Mouse (Mus musculus) adrenal gland (tissue): ENCODE data around the gene Inha.

Experiments
- intact Hi-C: fragments of 180-260 bp; cut with DNase I; formaldehyde crosslinking; loops from one replicate; pipeline ENCODE4 v1.15.1; 2025

Gene Inha

DNA sequence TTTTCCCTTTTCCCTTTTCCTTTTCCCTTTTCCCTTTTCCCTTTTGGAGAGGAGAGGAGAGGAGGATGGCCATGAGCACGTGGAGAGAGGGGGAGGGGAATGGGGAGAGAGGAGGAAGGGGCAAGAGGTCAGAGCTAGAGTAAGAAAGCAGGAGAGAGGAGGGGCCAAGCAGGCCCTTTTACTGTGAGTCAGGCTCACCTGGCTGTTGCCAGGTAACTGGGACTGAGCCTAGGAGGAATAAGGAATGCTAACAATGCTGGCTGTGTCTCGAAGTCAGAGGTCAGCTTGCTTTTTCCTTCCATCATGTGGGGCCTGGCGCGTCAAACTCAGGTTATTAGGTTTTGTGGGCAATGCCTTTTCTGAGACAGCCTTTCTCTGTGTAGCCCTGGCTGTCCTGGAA, 11.1 kb downstream of the Inha start:
- intact Hi-C loops: no loop called here

DNA sequence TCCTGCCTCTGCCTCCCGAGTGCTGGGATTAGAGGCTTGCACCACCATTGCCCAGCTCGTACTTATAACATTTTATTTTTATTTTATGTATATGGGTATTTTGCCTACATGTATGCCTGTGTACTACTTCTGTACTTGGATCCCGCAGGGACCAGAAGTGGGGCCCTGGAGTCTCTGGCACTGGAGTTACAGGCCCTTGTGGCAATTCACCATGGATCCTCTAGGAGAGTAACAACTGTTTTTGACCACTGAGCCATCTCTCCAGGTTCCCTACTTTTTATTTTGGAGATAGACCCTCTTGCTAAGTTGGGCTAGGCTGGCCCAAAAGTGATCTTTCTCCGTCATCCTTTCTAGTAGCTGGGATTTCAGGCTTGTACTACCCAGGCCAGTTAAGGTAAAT, 11.6 kb downstream of the Inha start:
- intact Hi-C loops: no loop called here

DNA sequence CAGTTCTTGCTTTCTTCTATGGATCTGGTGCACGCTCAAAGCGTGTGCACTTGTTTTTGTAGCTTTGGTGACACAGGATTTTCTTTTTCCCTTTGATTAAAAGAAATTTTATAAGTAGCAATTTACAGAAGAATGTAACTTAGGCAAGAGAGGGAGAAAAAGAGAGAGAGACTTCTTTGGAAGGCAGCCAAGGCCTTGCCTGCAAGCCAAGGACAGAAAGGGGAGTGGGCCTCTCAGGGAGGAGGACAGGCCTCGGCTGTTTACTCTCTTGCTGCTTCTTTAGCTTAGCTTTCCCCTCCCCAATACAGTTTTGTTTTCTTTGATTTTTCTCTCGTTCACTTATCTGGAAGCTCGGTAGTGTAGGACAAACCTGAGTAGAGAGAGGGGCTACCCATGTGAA, 12.7 kb downstream of the Inha start:
- intact Hi-C loops: no loop called here

DNA sequence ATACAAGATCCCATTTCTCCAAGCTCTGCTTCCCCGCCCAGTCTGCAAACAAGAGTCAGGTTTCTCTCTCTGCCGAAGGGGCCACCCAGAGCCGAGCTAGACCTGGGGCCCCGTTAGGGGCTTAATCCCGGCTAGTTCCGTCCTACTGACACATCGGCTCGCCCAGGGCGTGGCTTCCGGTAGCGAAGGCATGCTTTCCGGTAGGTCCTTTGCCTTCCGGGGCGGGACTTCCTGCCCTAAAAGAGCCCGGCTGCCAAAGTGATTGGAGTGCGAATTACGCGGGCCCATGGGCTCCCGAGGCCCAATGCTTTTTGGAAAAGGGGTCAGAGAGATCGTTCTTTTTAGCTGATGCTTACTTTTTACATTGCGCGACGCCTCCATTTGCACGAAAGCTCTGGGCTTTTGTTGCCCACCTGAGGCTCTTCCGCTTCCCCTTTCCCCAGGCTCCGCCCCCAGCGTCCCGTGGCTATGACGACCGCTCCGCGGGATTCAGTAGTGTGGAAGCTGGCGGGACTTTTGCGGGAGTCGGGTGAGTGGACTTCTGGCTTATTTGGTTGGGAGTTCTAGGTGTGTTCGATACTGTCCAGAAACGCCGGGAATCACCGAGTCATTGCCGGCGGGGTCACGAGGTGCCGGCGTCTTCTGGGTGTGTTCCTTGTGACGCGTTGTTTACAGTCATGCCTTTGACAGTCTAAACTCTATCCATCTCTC, 14.6 kb downstream of the Inha start, which contains the start of gene Stk11ip:
Gene Stk11ip (plus strand): TSS at position 209 of the 711 bp plus-strand sequence.
- intact Hi-C loops: loop anchor here (5.0 kb wide), 1 partner anchor 41 kb away; no protein-coding TSS in a partner anchor

DNA sequence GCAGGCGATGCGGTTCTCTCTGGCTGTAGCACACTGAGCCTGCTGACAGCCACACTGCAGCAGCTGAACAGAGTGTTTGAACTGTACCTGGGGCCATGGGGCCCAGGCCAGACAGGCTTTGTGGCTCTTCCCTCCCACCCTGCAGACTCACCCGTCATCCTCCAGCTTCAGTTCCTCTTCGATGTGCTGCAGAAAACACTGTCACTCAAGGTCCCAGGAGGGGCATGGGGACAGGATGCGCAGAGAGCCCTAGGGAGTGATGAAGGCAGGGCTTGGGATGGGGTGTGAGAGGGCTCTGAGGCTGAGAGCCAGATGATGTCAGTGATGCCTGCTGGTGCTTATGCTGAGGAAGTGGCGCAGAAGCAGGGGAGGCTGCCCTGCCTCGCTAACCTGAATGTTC, 17.8 kb downstream of the Inha start:
- intact Hi-C loops: loop anchor here (5.0 kb wide), 1 partner anchor 38 kb away; no protein-coding TSS in a partner anchor

DNA sequence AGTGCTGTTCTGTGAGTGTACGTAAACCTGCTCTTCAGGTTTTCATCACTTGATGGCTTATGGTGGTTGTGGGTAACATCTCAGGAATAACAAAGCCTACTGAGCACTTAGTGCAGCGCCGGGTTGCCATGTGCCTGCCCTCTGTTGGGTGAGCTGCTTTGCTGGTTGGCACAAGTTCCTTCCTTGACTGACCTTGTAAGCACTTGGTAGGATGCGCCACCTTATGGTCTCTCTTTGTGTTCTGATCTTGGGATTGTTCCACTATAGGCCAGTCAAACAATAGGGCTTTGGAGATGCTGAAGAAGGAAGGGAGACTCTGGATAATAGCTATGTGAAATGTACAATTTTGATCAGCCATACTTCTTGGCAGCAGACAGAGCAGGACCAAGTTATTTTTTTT, 23.7 kb downstream of the Inha start:
- intact Hi-C loops: no loop called here

DNA sequence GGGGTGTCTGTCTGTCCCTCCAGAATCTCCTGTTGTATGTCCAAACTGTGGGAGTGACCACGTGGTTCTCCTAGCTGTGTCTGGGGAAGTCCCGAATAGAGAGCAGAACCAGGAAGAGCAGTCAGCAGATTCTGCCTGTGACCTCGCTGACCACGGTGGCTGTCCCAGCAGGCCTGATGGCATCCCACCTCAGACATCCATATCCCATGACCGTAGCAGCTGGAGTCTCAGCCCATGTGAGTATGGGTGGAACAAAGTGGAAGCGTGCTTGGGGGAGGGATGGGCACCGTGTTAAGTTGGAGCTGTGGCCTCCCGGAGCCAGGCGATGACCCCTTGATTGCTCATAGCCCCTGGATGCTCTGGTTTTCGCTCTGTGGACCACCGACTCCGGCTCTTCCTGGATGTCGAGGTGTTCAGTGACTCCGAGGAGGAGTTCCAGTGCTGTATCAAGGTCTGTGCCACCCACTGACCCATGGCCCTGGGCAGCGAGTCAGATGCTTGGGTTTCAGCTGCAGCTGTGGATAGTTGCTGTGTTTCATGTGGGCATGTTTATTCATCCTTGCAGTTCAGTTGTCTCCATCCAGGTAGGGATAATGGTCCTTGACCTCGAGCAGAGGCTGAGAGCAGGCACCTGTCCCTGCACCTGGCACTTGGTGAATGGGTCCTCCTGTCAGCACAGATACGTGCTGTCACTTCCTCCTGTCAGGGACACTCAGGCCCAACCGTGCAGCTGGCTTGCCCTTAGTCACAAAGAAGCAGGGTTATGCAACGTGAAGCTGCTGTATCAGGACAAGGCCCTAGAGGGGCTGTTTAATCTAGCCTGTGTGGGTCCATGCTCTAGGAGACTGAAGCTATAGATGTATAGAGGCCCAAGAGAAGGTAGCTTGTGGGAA, 25.6 kb downstream of the Inha start:
- intact Hi-C loops: no loop called here

DNA sequence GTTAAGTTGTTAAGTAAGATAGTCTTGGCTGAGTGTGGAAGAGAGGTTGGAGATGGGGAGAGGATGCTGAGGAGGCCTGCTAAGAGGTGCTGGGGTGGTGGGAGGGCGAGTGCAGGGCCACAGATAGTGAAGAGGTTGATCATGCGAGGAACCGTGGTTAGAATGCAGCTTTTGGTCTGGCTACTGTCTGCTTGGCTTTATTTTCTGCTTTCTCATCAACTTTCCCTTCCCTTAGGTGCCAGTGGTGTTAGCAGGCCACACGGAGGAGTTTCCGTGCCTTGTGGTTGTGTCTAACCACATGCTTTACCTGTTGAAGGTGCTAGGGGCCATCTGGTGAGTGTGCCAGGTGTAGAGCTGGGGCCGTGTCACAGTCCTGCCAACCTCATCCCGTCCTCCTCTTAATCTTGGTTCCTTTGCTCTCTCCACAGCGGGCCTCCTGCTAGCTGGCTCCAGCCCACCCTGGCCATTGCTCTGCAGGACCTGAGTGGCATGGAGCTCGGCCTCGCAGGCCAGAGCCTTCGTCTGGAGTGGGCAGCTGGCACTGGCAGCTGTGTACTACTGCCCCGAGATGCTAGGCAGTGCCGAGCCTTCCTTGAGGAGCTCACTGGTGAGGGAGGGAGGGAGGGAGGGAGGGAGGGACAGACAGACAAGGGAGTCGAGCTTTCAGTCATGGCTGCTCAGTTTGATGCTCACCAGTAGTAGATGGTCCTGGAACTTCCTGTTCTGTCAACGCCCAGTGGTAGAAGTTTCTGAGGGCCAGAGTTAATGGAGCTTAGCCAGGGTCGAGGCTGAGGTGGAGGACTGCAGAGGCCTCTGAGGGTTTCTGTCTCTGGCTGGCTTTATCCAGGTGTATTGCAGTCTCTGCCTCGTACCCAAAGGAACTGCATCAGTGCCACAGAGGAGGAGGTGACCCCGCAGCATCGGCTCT, 26.7 kb downstream of the Inha start:
- intact Hi-C loops: no loop called here

DNA sequence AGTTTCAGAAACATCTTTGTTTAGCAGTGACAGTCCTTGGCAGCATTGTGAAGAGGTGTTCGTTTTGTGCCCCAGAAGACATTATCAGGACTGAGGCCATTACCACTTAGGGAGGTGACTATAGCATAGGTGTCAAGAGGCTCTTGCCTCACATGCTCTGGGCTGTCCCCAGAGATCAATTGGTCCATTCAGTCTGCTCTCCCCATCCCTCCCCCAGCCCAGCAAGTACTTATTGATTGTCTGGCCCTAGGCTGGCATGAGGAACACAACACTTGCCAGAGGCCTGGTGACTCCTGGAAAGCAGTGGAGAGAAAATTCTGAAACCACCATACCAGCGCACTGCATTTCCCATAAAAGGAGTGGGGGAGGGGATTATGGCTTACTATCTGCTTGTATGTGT, 30.7 kb downstream of the Inha start:
- intact Hi-C loops: no loop called here

DNA sequence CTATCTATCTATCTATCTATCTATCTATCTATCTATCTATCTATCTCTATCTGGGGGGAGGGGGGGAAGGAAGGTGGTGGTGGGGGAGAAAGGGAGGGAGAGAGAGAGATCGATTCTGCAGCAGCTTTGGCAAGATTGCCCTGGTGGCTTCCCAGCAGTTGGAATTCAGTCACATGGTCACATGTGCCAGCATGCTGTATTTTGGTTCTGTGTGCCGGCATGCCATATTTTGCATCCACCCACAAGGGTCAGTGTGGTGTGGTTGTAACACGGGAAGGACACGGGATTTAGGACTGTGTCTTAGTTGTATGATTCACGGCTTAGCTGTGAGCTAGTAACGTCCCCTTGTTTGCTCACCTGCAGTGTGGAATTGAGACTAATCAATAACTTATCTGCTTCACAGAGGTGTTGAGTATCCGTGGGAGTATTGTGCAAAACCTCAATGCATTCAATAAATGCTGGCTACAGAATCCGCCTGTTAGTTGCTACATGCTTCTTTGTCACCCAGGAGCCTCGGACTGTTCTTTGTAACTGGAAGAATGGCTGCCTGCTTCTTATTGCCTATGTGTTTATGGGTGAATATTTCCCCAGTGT, 31.8 kb downstream of the Inha start:
- intact Hi-C loops: no loop called here

DNA sequence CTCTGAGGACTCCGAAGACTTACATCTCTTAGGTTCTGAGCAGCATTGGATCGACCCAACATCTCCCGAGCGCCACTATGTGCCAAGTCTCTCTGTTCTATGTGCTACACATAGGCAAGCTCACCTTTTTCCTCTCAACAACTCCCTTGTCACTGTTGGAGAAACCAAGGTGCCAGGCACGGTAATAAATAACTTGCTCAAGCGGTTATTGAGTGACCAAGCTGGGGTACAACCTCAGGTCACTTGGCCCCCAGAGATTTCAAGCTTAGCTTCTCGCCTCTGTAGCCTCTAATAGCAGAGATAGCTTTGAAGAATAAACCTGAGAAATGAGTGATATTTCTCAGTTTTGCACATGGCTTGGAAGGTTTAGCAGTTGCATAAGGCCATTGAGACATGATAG, 34.6 kb downstream of the Inha start:
- intact Hi-C loops: no loop called here

DNA sequence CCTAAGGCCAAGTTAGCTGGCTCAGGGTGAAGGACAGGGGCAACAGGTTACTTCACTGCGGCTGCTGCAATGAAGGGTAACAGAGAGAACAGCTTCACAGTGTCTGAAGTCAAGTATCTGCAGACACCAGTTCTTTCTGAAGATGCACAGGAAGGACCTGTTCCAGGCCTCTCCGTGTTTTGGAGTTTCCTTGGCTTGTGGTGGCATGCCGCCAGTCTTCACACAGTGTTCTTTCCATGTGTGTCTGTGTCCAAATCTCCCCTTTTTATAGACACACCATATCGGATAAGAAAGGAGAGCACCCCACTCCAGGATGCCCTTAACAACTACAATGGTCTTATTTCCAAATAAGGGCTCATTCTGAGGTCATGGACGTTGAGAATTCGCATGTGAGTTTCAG, 37.5 kb downstream of the Inha start:
- intact Hi-C loops: no loop called here

DNA sequence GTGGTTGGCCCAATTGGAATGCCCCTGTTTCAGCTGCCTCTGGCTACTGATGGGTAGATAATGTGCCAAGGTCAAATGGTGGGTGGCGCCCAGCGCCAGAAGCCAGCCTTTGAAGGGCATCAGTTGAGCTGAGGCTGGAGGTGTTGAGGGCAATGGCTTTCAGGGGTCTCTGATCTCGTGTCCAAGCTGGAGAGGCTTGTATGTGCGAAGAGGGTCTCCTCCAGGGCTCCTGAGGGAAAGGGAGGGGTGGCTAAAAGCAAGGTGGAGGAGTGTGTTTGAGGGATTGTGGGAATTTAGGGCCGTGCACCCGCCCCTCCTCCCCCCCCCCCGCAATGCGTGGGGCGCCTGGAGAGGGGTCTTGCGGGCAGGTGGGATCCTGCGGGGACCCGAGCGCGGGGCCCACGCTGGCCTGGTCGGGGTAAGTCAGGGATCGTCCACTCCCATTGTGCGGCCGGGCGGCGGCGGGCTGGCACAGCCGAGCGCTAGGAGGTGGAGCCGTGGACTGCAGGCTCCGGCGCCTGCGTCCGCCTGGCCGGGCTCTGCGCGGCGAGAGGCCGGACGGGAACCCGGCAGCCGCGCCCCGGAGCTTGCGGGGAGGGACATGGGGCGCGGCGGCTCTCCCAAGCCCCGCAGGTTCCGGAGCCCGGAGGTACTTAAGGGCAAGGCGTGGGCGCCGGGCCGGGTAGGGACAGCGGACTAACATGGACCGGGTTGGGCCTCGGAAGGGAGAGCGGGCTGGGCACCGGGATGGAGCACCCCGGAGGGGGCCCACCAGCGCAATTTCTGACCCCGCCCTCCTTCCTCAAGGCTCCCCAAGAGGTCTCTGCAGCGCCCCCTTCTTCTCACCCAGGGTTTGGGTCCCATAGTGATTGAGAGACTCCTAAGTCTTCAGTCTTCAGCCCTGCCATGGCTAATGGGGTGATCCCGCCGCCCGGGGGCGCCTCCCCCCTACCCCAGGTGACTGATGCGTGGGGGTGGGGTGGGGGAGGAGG, 39.4 kb downstream of the Inha start, which contains the start of gene Slc4a3:
Gene Slc4a3 (plus strand): TSS at position 302 of the 992 bp plus-strand sequence.
- intact Hi-C loops: no loop called here

DNA sequence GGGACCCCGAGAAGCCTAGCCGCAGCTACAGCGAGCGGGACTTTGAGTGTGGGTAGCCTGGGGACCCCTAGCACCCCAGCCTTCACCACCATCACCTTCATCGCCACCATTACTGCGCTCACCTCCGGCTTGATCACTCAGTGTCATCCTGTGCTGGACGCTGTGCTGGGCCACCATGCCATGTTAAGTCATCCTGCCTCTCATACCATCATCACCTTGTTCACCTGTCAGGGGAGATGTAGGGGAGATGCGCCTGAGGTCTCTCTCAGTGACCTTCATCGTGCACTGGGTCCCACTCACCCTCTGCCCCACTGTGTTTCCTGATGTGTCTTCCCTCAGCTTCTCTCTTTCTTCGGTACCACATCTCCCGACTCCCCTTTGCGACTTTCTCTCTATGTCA, 40.5 kb downstream of the Inha start:
- intact Hi-C loops: no loop called here

DNA sequence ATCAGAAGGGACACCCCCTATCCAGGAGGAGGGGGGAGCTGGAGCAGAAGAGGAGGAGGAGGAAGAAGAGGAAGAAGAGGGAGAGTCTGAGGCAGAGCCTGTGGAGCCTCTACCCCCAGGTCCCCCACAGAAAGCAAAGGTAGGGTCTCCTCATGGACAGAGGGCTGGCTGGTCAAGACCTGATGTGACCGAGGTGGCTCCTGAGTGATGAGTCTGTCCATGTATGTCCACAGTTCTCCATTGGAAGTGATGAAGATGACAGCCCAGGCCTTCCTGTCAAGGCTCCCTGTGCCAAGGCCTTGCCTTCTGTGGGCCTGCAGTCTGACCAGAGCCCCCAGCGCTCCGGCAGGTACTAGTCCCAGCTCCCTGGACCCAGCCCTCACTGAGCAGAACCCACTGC, 41.2 kb downstream of the Inha start:
- intact Hi-C loops: no loop called here

DNA sequence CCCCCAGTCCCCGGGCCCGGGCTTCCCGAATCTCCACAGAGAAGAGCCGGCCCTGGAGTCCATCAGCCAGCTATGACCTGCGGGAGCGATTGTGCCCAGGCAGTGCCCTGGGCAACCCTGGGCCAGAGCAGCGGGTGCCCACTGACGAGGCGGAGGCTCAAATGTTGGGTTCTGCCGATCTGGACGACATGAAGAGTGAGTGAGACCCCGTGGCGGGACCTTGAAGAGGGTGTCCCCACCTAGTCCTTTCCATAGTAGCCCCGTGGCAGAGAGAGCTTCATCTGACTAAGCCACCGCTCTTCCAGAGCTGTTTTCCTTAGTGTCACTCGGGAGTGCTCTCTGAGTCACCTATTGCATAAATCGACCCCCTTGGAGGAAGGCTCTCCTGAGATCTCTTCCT, 42.0 kb downstream of the Inha start:
- intact Hi-C loops: no loop called here

DNA sequence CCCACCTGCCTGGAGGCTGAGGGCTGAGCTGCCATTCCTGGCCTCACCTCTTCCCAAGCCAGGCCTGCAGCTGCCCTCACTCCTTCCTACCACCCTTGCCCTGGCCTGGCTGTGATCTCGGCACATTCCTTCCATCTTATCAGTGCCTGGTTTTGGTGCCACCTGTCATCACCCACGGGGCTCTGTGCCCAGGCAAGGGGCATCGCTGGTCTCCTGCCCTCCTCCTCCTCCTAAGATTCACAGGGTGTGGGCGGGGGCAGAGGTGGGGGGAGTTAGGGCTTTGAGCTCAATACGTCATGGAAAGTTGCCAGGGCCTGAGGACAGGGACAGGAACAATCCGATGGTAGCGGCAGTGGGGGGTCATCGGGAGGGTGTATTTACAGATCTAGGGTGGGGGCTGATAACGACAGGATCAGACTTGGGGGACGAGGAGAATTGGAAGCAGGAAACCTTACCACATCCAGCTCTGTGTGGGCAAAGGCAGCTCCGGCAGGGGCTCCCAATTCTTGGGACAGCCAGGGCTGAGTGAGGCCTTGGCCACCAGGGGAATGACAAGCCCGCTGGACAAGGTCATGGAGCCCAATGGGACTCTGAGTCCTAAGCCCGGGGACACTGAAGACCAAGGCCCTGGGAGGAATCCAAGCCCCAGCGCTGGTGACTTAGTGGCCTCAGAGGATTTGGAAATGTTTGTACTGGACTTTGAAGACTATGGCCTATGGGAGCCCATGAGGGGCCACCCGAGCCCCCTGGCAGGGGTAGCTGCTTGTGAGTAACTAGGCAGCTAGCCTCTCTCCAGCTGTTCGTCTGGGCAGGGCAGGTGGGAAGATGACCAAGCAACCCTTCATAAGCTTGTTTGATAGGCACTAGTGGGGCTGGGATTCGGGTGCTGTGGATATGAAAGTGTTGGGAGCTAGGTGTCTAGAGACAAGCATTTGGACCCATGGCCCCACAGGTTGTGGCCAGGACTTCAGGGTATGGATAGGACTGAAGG, 42.7 kb downstream of the Inha start:
- intact Hi-C loops: no loop called here

DNA sequence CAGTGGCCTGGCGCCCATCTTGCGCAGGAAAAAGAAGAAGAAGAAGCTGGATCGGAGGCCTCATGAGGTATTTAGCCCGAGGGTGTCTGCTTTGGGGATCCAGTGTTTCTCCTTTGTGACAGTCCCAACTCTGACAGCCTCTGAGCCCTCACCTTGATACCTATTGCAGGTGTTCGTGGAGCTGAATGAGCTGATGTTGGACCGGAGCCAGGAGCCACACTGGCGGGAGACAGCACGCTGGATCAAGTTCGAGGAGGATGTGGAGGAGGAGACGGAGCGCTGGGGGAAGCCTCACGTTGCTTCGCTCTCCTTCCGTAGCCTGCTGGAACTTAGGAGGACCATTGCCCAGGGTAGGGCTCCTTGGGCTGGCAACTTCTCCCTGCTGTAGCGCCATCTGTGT, 43.7 kb downstream of the Inha start:
- intact Hi-C loops: no loop called here
